Mouse (Mus musculus) megakaryocyte, embryonic 14.5 days (primary cell): ENCODE measurements at regions not wholly inside any gene's neighbourhood (a gene's known extent, or its start where the extent isn't known, plus 50 kb on each side); places are given as distances from the start of the nearest gene placed in this dataset.

ENCODE experiments used
- FLI1 ChIP-seq: IDR thresholded peaks from 2 replicates; pipeline ENCODE4 v1.6.1; 2012; ENCODE audit warnings: low read length, inconsistent platforms, mixed read lengths
- GATA1 ChIP-seq: IDR thresholded peaks from 3 replicates; pipeline ENCODE4 v1.6.1; 2012; ENCODE audit warnings: mixed read lengths, low read length, inconsistent platforms, borderline replicate concordance

DNA sequence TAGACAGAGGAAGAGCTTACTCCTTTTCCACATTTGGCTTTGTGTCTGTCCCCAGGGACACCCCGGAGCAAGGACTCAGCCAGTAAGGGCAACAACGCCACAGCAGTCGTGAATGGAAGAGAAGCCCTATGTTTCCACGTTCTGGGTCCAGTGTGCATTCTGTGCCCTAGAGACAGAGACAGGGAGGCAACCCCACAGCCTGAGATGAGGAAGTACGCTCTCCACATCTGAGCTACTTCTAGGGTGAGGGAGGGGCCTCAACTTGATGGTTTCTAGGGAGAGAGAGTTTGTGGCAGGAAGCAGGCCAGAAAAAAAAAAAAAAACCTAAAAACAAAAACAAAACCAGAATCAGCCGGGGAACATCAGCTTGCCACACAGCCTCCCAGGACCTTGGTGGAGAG lies 233.4 kb downstream of the Rplp1 start:
- no peak for TF ChIP-seq GATA1
- TF ChIP-seq FLI1: no peak
